Mouse (Mus musculus): ENCODE measurements around the gene Grm2. TPM values are rescaled to one million over a fixed set of nuclear protein-coding genes. Genes with fewer than 3 reads are reported as not detected.
"Not testable (repeated sequence)": the region's sequence is repeated elsewhere in the genome, so short reads cannot be mapped to it uniquely, and the experiment has no call there.

Gene Grm2
- total RNA-seq, 2 experiments from 2014 or later: not detected

- DNase-seq: no peak
- intact Hi-C loops (cut with DNase I): no loop called here
Observed at GRCm38 (mm10) chr9:106657592-106657991, 1.7 kb upstream of the Grm2 start.

- intact Hi-C loops (cut with DNase I): no loop called here
- no peak for DNase-seq
Observed at GRCm38 (mm10) chr9:106656820-106657219, 938 bp upstream of the Grm2 start.

- intact Hi-C loops (cut with DNase I): no loop called here
- DNase-seq: no peak
Observed at GRCm38 (mm10) chr9:106652720-106653119, 3.2 kb downstream of the Grm2 start.

- DNase-seq: no peak
- intact Hi-C loops (cut with DNase I): no loop called here
Observed at GRCm38 (mm10) chr9:106647226-106647625, 8.7 kb downstream of the Grm2 start.

- no peak for DNase-seq
- intact Hi-C loops (cut with DNase I): no loop called here
Observed at GRCm38 (mm10) chr9:106645684-106646271, 10.1 kb downstream of the Grm2 start.

- intact Hi-C loops (cut with DNase I): loop anchor here (2.0 kb wide), 1 partner anchor 43 kb away; no protein-coding TSS in a partner anchor
- no peak for DNase-seq
Observed at GRCm38 (mm10) chr9:106643787-106644186, 12.1 kb downstream of the Grm2 start.

- peak; percentile 62 to 76 for DNase-seq
- intact Hi-C loops (cut with DNase I): loop anchor here (2.0 kb wide), 1 partner anchor 42 kb away; no protein-coding TSS in a partner anchor
Observed at GRCm38 (mm10) chr9:106643128-106643527, 12.8 kb downstream of the Grm2 start.

- intact Hi-C loops (cut with DNase I): no loop called here
- DNase-seq: no peak
Observed at GRCm38 (mm10) chr9:106641346-106641745, 14.5 kb downstream of the Grm2 start.

- no peak for DNase-seq
- intact Hi-C loops (cut with DNase I): no loop called here
Observed at GRCm38 (mm10) chr9:106638154-106638553, 17.7 kb downstream of the Grm2 start.

- DNase-seq: no peak
- intact Hi-C loops (cut with DNase I): no loop called here
Observed at GRCm38 (mm10) chr9:106632185-106632584, 23.7 kb downstream of the Grm2 start.

GRCm38 (mm10) chr9:106627796-106628195, 28.1 kb downstream of the Grm2 start:
- intact Hi-C loops (cut with DNase I); DNase-seq: not testable (repeated sequence)

- intact Hi-C loops (cut with DNase I): no loop called here
- no peak for DNase-seq
Observed at GRCm38 (mm10) chr9:106626282-106626681, 29.6 kb downstream of the Grm2 start, which contains the start of gene Iqcf6. Gene Iqcf6 (plus strand): TSS chr9:106626582.

GRCm38 (mm10) chr9:106617496-106617895, 38.4 kb downstream of the Grm2 start:
- no peak for DNase-seq
- intact Hi-C loops (cut with DNase I): no loop called here

GRCm38 (mm10) chr9:106616306-106616705, 39.6 kb downstream of the Grm2 start:
- intact Hi-C loops (cut with DNase I): no loop called here

GRCm38 (mm10) chr9:106614616-106615015, 41.3 kb downstream of the Grm2 start:
- DNase-seq: no peak
- intact Hi-C loops (cut with DNase I): no loop called here

More at GRCm38 (mm10) chr9:106616306-106616705, 39.6 kb downstream of the Grm2 start:
- DNase-seq: no peak

GRCm38 (mm10) chr9:106613951-106614350, 41.9 kb downstream of the Grm2 start:
- intact Hi-C loops (cut with DNase I): no loop called here
- no peak for DNase-seq

GRCm38 (mm10) chr9:106610727-106611126, 45.2 kb downstream of the Grm2 start:
- intact Hi-C loops (cut with DNase I): no loop called here
- DNase-seq: no peak

- intact Hi-C loops (cut with DNase I): loop anchor here (2.0 to 10.0 kb wide), 2 partner anchors 42 to 224 kb away; partner anchors contain the start of gene Dcaf1
- DNase-seq: peak; percentile 32 to 66
Observed at GRCm38 (mm10) chr9:106600546-106600945, 55.3 kb downstream of the Grm2 start.

- DNase-seq: no peak
- intact Hi-C loops (cut with DNase I): no loop called here
Observed at GRCm38 (mm10) chr9:106598466-106598865, 57.4 kb downstream of the Grm2 start.

GRCm38 (mm10) chr9:106595836-106596235, 60.0 kb downstream of the Grm2 start:
- no peak for DNase-seq
- intact Hi-C loops (cut with DNase I): no loop called here

GRCm38 (mm10) chr9:106595402-106595801, 60.5 kb downstream of the Grm2 start:
- DNase-seq; intact Hi-C loops (cut with DNase I): not testable (repeated sequence)

Data from heart, postnatal 14 days (tissue).